Mouse (Mus musculus) C2C12 (cell line): Measurements from ENCODE around the gene Fmc1. TPM values are rescaled to one million over a fixed set of nuclear protein-coding genes. Genes with fewer than 3 reads are reported as not detected.
"Not testable (repeated sequence)": the region's sequence is repeated elsewhere in the genome, so short reads cannot be mapped to it uniquely, and the experiment has no call there.

Experiments
- H3K27me3 ChIP-seq: one replicate; pipeline ENCODE4 v1.6.1; 2011; ENCODE audit not compliant: control insufficient read depth, insufficient read depth, insufficient read length
- H3K36me3 ChIP-seq: one replicate; pipeline ENCODE4 v1.6.1; 2011; ENCODE audit not compliant: control insufficient read depth, insufficient read depth
- H3K4me3 ChIP-seq: one replicate; pipeline ENCODE4 v1.5.1; 2011; ENCODE audit warnings: mild to moderate bottlenecking, control low read depth; ENCODE audit not compliant: poor library complexity, insufficient read depth, severe bottlenecking
- H3K79me2 ChIP-seq: one replicate; pipeline ENCODE4 v1.6.1; 2011; ENCODE audit not compliant: control insufficient read depth, insufficient read depth
- H3K79me3 ChIP-seq: one replicate; pipeline ENCODE4 v1.6.1; 2011; ENCODE audit warnings: low read depth, control low read depth
- H3ac ChIP-seq: one replicate; pipeline ENCODE3; 2011; ENCODE audit warnings: low read depth; ENCODE audit not compliant: control insufficient read depth, insufficient read length
- CEBPB ChIP-seq: IDR thresholded peaks from one replicate; pipeline ENCODE4 v1.6.1; 2011; ENCODE audit warnings: low read depth, mild to moderate bottlenecking, control low read depth, moderate library complexity
- CTCF ChIP-seq: IDR thresholded peaks from one replicate; pipeline ENCODE4 v1.5.1; 2011; ENCODE audit not compliant: control insufficient read depth, insufficient read depth, insufficient read length
- FOSL1 ChIP-seq: IDR thresholded peaks from one replicate; pipeline ENCODE4 v1.8.0; 2011; ENCODE audit warnings: mild to moderate bottlenecking, low read length; ENCODE audit not compliant: poor library complexity, insufficient read depth, severe bottlenecking
- MAX ChIP-seq: IDR thresholded peaks from one replicate; pipeline ENCODE4 v1.6.1; 2011; ENCODE audit warnings: mild to moderate bottlenecking, control low read depth
- MYOD1 ChIP-seq: IDR thresholded peaks from one replicate; pipeline ENCODE4 v1.6.1; 2011; ENCODE audit warnings: low read depth; ENCODE audit not compliant: control insufficient read depth, insufficient read length
- MYOG ChIP-seq: IDR thresholded peaks from one replicate; pipeline ENCODE4 v1.6.1; 2011; ENCODE audit not compliant: control insufficient read depth, insufficient read length; ENCODE audit errors: extremely low read depth
- USF1 ChIP-seq: IDR thresholded peaks from one replicate; pipeline ENCODE4 v1.6.1; 2011; ENCODE audit warnings: low read depth, mild to moderate bottlenecking, control low read depth, moderate library complexity
- polyA plus RNA-seq: library from polyadenylated mRNA; unstranded; fragments of >200 nt; fragmentation: generic; extraction: Trizol; gene quantifications from one replicate; pipeline ENCODE4 v1.2.1, GENCODE M21; 2012; ENCODE audit warnings: missing spikeins

Gene Fmc1
- polyA plus RNA-seq, 1 experiment = 109 TPM

- no peaks in the 10 kb centered on the region for H3K27me3 ChIP-seq
- peaks cover 9% of the 10 kb centered on the region for H3K79me2 ChIP-seq
- no peak for TF ChIP-seq MYOD1
- no peak for TF ChIP-seq MYOG
- no peak for TF ChIP-seq CEBPB
- TF ChIP-seq USF1 = no peak
- TF ChIP-seq FOSL1 = no peak
- TF ChIP-seq MAX = no peak
- no peak for TF ChIP-seq CTCF
- H3K4me3 ChIP-seq = no peak overlapping the region
- H3K36me3 ChIP-seq = no peaks in the 10 kb centered on the region
- no peaks in the 10 kb centered on the region for H3K79me3 ChIP-seq
- no peak overlapping the region for H3ac ChIP-seq
These were observed 2.5 kb downstream of the Fmc1 start for GRCm38 (mm10) chr6:38535788-38536187.

- H3K79me3 ChIP-seq, H3K79me2 ChIP-seq, H3K27me3 ChIP-seq, H3K4me3 ChIP-seq, H3K36me3 ChIP-seq, H3ac ChIP-seq: not testable (repeated sequence)
These were observed 10.8 kb downstream of the Fmc1 start for GRCm38 (mm10) chr6:38544141-38544540.

GRCm38 (mm10) chr6:38547005-38547404 lies 13.7 kb downstream of the Fmc1 start:
- H3K27me3 ChIP-seq, H3K79me2 ChIP-seq, H3K4me3 ChIP-seq, H3K79me3 ChIP-seq, H3ac ChIP-seq, H3K36me3 ChIP-seq: not testable (repeated sequence)

- peaks cover 9% of the 10 kb centered on the region for H3K79me2 ChIP-seq
- H3K36me3 ChIP-seq = no peaks in the 10 kb centered on the region
- no peak overlapping the region for H3K4me3 ChIP-seq
- peaks cover 8% of the 10 kb centered on the region for H3K79me3 ChIP-seq
- TF ChIP-seq CEBPB (no peak), MAX (no peak), USF1 (no peak), CTCF (no peak), MYOG (no peak), MYOD1 (no peak), FOSL1 (no peak)
- no peaks in the 10 kb centered on the region for H3K27me3 ChIP-seq
- no peak overlapping the region for H3ac ChIP-seq
These were observed 14.4 kb downstream of the Fmc1 start for GRCm38 (mm10) chr6:38547707-38548106.

- H3K36me3 ChIP-seq, H3ac ChIP-seq, H3K4me3 ChIP-seq, H3K27me3 ChIP-seq: not testable (repeated sequence)
- Histone ChIP-seq H3K79me2 (peaks cover 17% of the 10 kb centered on the region), H3K79me3 (peaks cover 17% of the 10 kb centered on the region)
These were observed 15.3 kb downstream of the Fmc1 start for GRCm38 (mm10) chr6:38548595-38548994.

GRCm38 (mm10) chr6:38549840-38550239 lies 16.5 kb downstream of the Fmc1 start:
- Histone ChIP-seq H3K79me2 (peaks cover 30% of the 10 kb centered on the region), H3K79me3 (peaks cover 29% of the 10 kb centered on the region), H3K36me3 (peaks cover 11% of the 10 kb centered on the region), H3ac (peak overlapping the region; percentile 37), H3K4me3 (peak overlapping the region; percentile 46)
- H3K27me3 ChIP-seq = not testable (repeated sequence)

- no peak for TF ChIP-seq MYOG
- TF ChIP-seq FOSL1 = no peak
- no peak for TF ChIP-seq USF1
- no peak for TF ChIP-seq CEBPB
- Histone ChIP-seq H3K79me3 (peaks cover 34% of the 10 kb centered on the region), H3K36me3 (peaks cover 14% of the 10 kb centered on the region), H3ac (peak overlapping the region; percentile 86), H3K4me3 (peak overlapping the region; percentile 46), H3K79me2 (peaks cover 36% of the 10 kb centered on the region), H3K27me3 (no peaks in the 10 kb centered on the region)
These were observed 17.2 kb downstream of the Fmc1 start for GRCm38 (mm10) chr6:38550250-38551061.
